Mouse (Mus musculus) forebrain, embryonic 16.5 days (tissue): ENCODE measurements at regions not wholly inside any gene's neighbourhood (a gene's known extent, or its start where the extent isn't known, plus 50 kb on each side); places are given as distances from the start of the nearest gene placed in this dataset.
A peak's percentile ranks its signal among the peaks of the same experiment; 100 is the strongest.

Experiments
- ATAC-seq: fragments of 200-750 bp; cut with Nextera tagmentation; 2 replicates; pipeline ENCODE4 v1.8.0; 2017; ENCODE audit warnings: mild to moderate bottlenecking, moderate library complexity
- H3K27ac ChIP-seq: fragments of 300-500 bp; sonication (generic); 2 replicates; pipeline ENCODE4 v1.5.1; 2014; ENCODE audit warnings: low read length, control low read depth
- H3K27me3 ChIP-seq: fragments of 300-500 bp; sonication (generic); replicated peaks from 2 replicates; pipeline ENCODE4 v1.6.1; 2014; ENCODE audit warnings: low read length; ENCODE audit not compliant: control insufficient read depth, insufficient read depth
- H3K36me3 ChIP-seq: fragments of 300-500 bp; sonication (generic); 2 replicates; pipeline ENCODE4 v1.6.1; 2014; ENCODE audit not compliant: control insufficient read depth, insufficient read depth
- H3K4me1 ChIP-seq: fragments of 300-500 bp; sonication (generic); replicated peaks from 2 replicates; pipeline ENCODE4 v1.6.1; 2014; ENCODE audit warnings: low read length; ENCODE audit not compliant: control insufficient read depth, insufficient read depth
- H3K4me2 ChIP-seq: fragments of 300-500 bp; sonication (generic); 2 replicates; pipeline ENCODE4 v1.6.1; 2014; ENCODE audit warnings: mild to moderate bottlenecking, low read length, control low read depth
- H3K4me3 ChIP-seq: fragments of 300-500 bp; sonication (generic); replicated peaks from 2 replicates; pipeline ENCODE4 v1.5.1; 2014; ENCODE audit warnings: mild to moderate bottlenecking, low read length, control low read depth
- H3K9ac ChIP-seq: fragments of 300-500 bp; sonication (generic); replicated peaks from 2 replicates; pipeline ENCODE4 v1.6.1; 2014; ENCODE audit warnings: low read depth, low read length, control low read depth
- H3K9me3 ChIP-seq: fragments of 300-500 bp; sonication (generic); 2 replicates; pipeline ENCODE4 v1.6.1; 2016; ENCODE audit warnings: low read length; ENCODE audit not compliant: control insufficient read depth
- WGBS: fragments of 180-500 bp; shearing (Covaris S2); extraction: QIAGEN DNeasy Blood & Tissue Kit; methylation state at CpG from one replicate; pipeline ENCODE4 v1.1.7; 2014; 5-methylcytosine and 5-hydroxymethylcytosine counted together

- no peaks in the 10 kb centered on the region for H3K27me3 ChIP-seq
- no peaks in the 10 kb centered on the region for H3K36me3 ChIP-seq
- no peak for ATAC-seq
- no peak overlapping the region for H3K4me2 ChIP-seq
- no peak overlapping the region for H3K27ac ChIP-seq
- H3K4me3 ChIP-seq = no peak overlapping the region
- no peaks in the 10 kb centered on the region for H3K9me3 ChIP-seq
- 91% methylated on average over 10 of the region's 10 CpGs for WGBS
- H3K4me1 ChIP-seq = peaks cover 8% of the 10 kb centered on the region
- no peak overlapping the region for H3K9ac ChIP-seq
Observed at GRCm38 (mm10) chr1:154148948-154149347, 52.0 kb upstream of the Zfp648 start.

GRCm38 (mm10) chr1:154149431-154150143 is 51.4 kb upstream of the Zfp648 start:
- Histone ChIP-seq H3K9me3 (no peaks in the 10 kb centered on the region), H3K27me3 (no peaks in the 10 kb centered on the region), H3K27ac (peak overlapping the region; percentile 24; the same call in 1 of the 2 replicates), H3K4me1 (peaks cover 8% of the 10 kb centered on the region), H3K9ac (no peak overlapping the region), H3K4me2 (no peak overlapping the region), H3K4me3 (no peak overlapping the region), H3K36me3 (no peaks in the 10 kb centered on the region)
- peak; percentile 39; the same call in 1 of the 2 replicates for ATAC-seq
- WGBS = 73% methylated on average over 1 of the region's 1 CpGs

GRCm38 (mm10) chr1:154150167-154150851 is 50.7 kb upstream of the Zfp648 start:
- H3K9me3 ChIP-seq = no peaks in the 10 kb centered on the region
- H3K27me3 ChIP-seq = no peaks in the 10 kb centered on the region
- peak; percentile 96 for ATAC-seq
- no peak overlapping the region for H3K4me3 ChIP-seq
- H3K9ac ChIP-seq = no peak overlapping the region
- 22% methylated on average over 8 of the region's 8 CpGs for WGBS
- H3K36me3 ChIP-seq = no peaks in the 10 kb centered on the region
- peak overlapping the region; percentile 41 for H3K27ac ChIP-seq
- H3K4me1 ChIP-seq = peaks cover 8% of the 10 kb centered on the region
- no peak overlapping the region for H3K4me2 ChIP-seq
